Mouse (Mus musculus): Measurements from ENCODE around the gene Glud1. TPM values are rescaled to one million over a fixed set of nuclear protein-coding genes. Genes with fewer than 3 reads are reported as not detected.

Glud1 gene
- polyA plus RNA-seq, 1 experiment = 41.8 TPM

- no peak for TF ChIP-seq POLR2A (IDR thresholded peaks at IDR 0.05; ENCODE audit: borderline replicate concordance, control insufficient read depth, low read depth, low read length)
Observed at GRCm38 (mm10) chr14:34382921-34383704, 72.6 kb downstream of the Glud1 start.

DNA sequence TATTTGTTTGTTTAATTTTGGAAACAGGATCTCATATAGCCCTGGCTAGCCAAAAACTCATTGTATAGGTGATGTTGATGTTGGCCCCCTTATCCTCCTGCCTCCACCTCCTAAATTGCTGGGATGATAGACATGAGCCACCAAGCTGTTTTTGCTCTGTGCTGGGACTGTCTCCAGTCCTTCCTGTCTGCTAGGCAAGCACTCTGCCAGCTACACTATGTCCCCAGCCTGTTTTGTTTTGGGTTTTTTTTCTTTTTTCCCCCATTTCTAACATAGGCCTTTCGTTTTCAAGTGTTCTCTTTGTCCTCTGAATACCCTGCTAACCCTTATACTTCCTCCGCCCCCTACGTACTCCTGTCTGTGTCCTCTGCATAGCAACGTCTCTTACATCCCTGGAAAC, 82.8 kb downstream of the Glud1 start:
- Histone ChIP-seq H3K4me1 (ENCODE audit: control insufficient read depth, insufficient read depth, low read length) (peaks cover 1% of the 10 kb centered on the region; the same call in 1 of the 2 replicates), H3K4me3 (replicated peaks; ENCODE audit: control insufficient read depth, low read depth, low read length) (no peak overlapping the region), H3K27ac (ENCODE audit: control insufficient read depth, insufficient read depth, low read depth, low read length, poor library complexity) (no peak overlapping the region)
- TF ChIP-seq POLR2A (IDR thresholded peaks at IDR 0.05; ENCODE audit: borderline replicate concordance, control insufficient read depth, low read depth, low read length) (no peak), CTCF (IDR thresholded peaks at IDR 0.05; ENCODE audit: control insufficient read depth, insufficient read depth, low read length) (no peak)
- 67% methylated on average over 4 of the region's 4 CpGs for WGBS

More at GRCm38 (mm10) chr14:34382921-34383704, 72.6 kb downstream of the Glud1 start:
- H3K27ac ChIP-seq (ENCODE audit: control insufficient read depth, insufficient read depth, low read depth, low read length, poor library complexity) = no peak overlapping the region
- H3K4me3 ChIP-seq (replicated peaks; ENCODE audit: control insufficient read depth, low read depth, low read length) = no peak overlapping the region
- 83% methylated on average over 9 of the region's 9 CpGs for WGBS
- no peaks in the 10 kb centered on the region for H3K4me1 ChIP-seq (ENCODE audit: control insufficient read depth, insufficient read depth, low read length)

Other genes with a start within 250 kb of the Glud1 start
- gene Anxa8, start 224.7 kb upstream of the Glud1 start, polyA plus RNA-seq (2011; ENCODE audit: insufficient read depth, insufficient read length, low replicate concordance, missing spikeins) = 2.0 TPM in 1 of 2 replicates, not detected in the other
- not detected in 2 replicates for gene A630023A22Rik, start 208.0 kb upstream of the Glud1 start, polyA plus RNA-seq (2011; ENCODE audit: insufficient read depth, insufficient read length, low replicate concordance, missing spikeins)
- not detected in 2 replicates for gene Npy4r, start 158.2 kb upstream of the Glud1 start, polyA plus RNA-seq (2011; ENCODE audit: insufficient read depth, insufficient read length, low replicate concordance, missing spikeins)
- gene Gprin2, start 109.1 kb upstream of the Glud1 start, polyA plus RNA-seq (2011; ENCODE audit: insufficient read depth, insufficient read length, low replicate concordance, missing spikeins) = not detected in 2 replicates
- 0.54 and 0.55 TPM in 2 replicates for gene Syt15, start 91.1 kb upstream of the Glud1 start, polyA plus RNA-seq (2011; ENCODE audit: insufficient read depth, insufficient read length, low replicate concordance, missing spikeins)
- 0.45 and 1.5 TPM in 2 replicates for gene Shld2, start 234 bp upstream of the Glud1 start, polyA plus RNA-seq (2011; ENCODE audit: insufficient read depth, insufficient read length, low replicate concordance, missing spikeins)
- not detected in 2 replicates for gene Fam25c, start 44.7 kb downstream of the Glud1 start, polyA plus RNA-seq (2011; ENCODE audit: insufficient read depth, insufficient read length, low replicate concordance, missing spikeins)
- gene Sncg, start 64.1 kb downstream of the Glud1 start, polyA plus RNA-seq (2011; ENCODE audit: insufficient read depth, insufficient read length, low replicate concordance, missing spikeins) = not detected in 2 replicates
- gene Mmrn2, start 64.7 kb downstream of the Glud1 start, polyA plus RNA-seq (2011; ENCODE audit: insufficient read depth, insufficient read length, low replicate concordance, missing spikeins) = 3.0 TPM in 2 replicates
- gene Bmpr1a, start 192.6 kb downstream of the Glud1 start, polyA plus RNA-seq (2011; ENCODE audit: insufficient read depth, insufficient read length, low replicate concordance, missing spikeins) = 0.57 and 5.9 TPM in 2 replicates
- not detected in 2 replicates for gene 9230112D13Rik, start 212.1 kb downstream of the Glud1 start, polyA plus RNA-seq (2011; ENCODE audit: insufficient read depth, insufficient read length, low replicate concordance, missing spikeins)

All from bone marrow, adult 2 months (tissue).